Mouse (Mus musculus): ENCODE results near the gene Pdgfa. TPM values are rescaled to one million over a fixed set of nuclear protein-coding genes. Genes with fewer than 3 reads are reported as not detected.

Pdgfa gene
- polyA plus RNA-seq, 1 experiment = 10.7 TPM

DNA sequence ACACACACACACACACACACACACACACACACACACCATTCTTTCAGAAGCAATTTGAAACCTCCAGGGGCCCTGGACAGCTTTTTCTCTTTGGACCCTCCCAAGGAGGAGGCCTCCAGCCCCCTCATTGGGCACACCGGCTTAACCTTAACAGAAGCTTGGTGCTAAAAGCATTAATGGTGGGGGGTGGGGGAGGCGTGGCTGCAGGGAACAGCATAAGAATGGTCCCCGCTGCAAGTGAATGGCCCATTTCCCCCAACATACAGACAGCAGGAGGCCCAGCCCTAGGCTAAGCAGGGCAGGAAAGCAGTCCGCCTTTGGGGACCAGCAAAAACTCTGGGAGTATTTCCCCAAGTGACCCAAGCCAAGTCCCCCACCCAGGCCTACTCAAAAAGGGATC lies 5.4 kb downstream of the Pdgfa start:
- WGBS = 82% methylated on average over 4 of the region's 4 CpGs
- H3K36me3 ChIP-seq (ENCODE audit: control insufficient read depth, insufficient read depth, low read length) = no peaks in the 10 kb centered on the region
- no peak for DNase-seq
- H3K27ac ChIP-seq (ENCODE audit: control insufficient read depth, insufficient read depth, low read length) = no peak overlapping the region
- TF ChIP-seq POLR2A (IDR thresholded peaks at IDR 0.05; ENCODE audit: control insufficient read depth, extremely low read depth, insufficient read depth, low read length, poor library complexity) (no peak), CTCF (IDR thresholded peaks at IDR 0.05; ENCODE audit: borderline replicate concordance, control insufficient read depth, extremely low read depth, insufficient read depth, low read length, poor library complexity) (no peak)
- H3K27me3 ChIP-seq (ENCODE audit: control insufficient read depth, insufficient read depth, low read length) = peaks cover 23% of the 10 kb centered on the region
- 0 out of 2 replicates have a peak, but pooled peaks cover 3% of the 10 kb centered on the region for H3K4me1 ChIP-seq (replicated peaks; ENCODE audit: control insufficient read depth, insufficient read depth, low read length)
- no peak overlapping the region for H3K4me3 ChIP-seq (ENCODE audit: control insufficient read depth, insufficient read depth, low read length)

DNA sequence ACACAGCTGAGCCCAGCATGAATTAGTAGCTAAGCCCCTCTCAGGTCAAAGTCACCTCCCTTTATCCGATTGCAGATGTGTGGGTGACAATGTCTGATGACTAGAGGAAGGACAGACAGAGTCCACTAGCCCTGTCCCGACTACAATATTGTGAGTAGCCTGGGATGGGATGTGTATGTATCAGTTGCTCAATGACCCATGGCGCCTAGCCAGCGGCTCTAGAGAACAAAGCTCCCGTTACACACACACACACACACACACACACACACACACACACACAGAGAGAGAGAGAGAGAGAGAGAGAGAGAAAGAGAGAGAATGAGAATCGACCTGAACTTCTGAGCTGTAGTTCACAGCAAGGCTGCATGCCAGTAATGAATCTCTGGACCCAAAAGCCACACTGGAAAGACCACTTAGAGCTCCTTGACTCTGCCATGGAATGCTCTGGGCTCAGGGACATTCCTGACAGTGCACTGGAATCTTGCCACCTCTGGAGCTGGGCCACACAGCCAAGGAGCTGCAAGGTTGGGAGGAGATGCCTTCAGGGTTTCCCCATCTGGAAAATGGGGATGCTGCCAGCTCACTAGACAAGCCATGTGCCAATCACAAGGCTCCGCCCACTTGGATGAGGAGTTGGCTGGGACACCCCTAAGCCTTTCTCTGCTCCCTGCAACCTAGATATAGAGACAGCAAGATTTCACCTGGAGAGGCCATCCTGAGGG lies 6.3 kb downstream of the Pdgfa start:
- DNase-seq = no peak
- Histone ChIP-seq H3K27ac (ENCODE audit: control insufficient read depth, insufficient read depth, low read length) (no peak overlapping the region), H3K4me3 (ENCODE audit: control insufficient read depth, insufficient read depth, low read length) (no peak overlapping the region), H3K4me1 (replicated peaks; ENCODE audit: control insufficient read depth, insufficient read depth, low read length) (0 out of 2 replicates have a peak, but pooled peaks cover 3% of the 10 kb centered on the region), H3K36me3 (ENCODE audit: control insufficient read depth, insufficient read depth, low read length) (no peaks in the 10 kb centered on the region), H3K27me3 (ENCODE audit: control insufficient read depth, insufficient read depth, low read length) (peaks cover 15% of the 10 kb centered on the region)
- TF ChIP-seq CTCF (IDR thresholded peaks at IDR 0.05; ENCODE audit: borderline replicate concordance, control insufficient read depth, extremely low read depth, insufficient read depth, low read length, poor library complexity) (no peak), POLR2A (IDR thresholded peaks at IDR 0.05; ENCODE audit: control insufficient read depth, extremely low read depth, insufficient read depth, low read length, poor library complexity) (no peak)
- WGBS = 85% methylated on average over 7 of the region's 7 CpGs

DNA sequence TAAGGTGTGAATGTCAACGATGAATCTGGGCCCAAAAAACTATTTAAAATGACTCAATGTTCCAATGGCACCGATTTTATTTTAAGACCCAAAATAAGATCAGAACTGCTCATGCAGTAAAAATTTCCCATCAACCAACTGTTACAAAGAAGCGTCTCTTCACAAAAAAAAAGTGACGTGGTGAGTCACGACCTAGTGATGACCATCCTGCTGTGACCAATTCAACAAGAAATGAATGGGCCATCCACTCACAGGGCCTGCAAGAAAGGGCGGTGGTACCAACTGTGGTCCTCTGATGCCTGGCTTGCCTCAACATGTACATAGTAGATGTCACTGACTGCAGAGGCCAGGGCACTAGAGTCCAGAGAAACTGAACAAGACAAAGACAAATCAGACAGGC lies 7.6 kb downstream of the Pdgfa start:
- no peak overlapping the region for H3K27ac ChIP-seq (ENCODE audit: control insufficient read depth, insufficient read depth, low read length)

DNA sequence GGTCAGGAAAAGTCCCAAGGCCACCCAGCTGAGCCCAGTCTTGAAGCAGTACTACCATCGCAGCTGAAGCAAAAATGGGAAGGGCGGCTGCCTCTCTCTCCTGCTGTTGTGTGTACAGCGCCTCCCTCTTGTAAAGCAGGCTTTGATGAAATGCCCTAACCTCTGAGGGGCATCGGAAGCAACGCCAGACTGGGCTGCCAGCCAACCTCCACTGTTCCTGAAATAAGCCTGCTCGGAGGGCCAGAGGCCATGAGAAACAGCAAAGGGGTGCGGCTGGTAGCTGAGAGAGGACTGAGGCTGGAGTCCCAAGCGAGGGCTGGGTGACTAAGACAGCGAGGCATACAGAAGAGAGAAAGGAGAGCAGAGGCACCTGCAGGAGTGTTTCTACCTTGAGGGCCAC lies 8.4 kb downstream of the Pdgfa start:
- Histone ChIP-seq H3K27me3 (ENCODE audit: control insufficient read depth, insufficient read depth, low read length) (peaks cover 4% of the 10 kb centered on the region), H3K4me3 (ENCODE audit: control insufficient read depth, insufficient read depth, low read length) (no peak overlapping the region), H3K36me3 (ENCODE audit: control insufficient read depth, insufficient read depth, low read length) (no peaks in the 10 kb centered on the region), H3K4me1 (replicated peaks; ENCODE audit: control insufficient read depth, insufficient read depth, low read length) (no peaks in the 10 kb centered on the region), H3K27ac (ENCODE audit: control insufficient read depth, insufficient read depth, low read length) (no peak overlapping the region)
- DNase-seq = no peak
- no peak for TF ChIP-seq CTCF (IDR thresholded peaks at IDR 0.05; ENCODE audit: borderline replicate concordance, control insufficient read depth, extremely low read depth, insufficient read depth, low read length, poor library complexity)
- no peak for TF ChIP-seq POLR2A (IDR thresholded peaks at IDR 0.05; ENCODE audit: control insufficient read depth, extremely low read depth, insufficient read depth, low read length, poor library complexity)
- WGBS = 55% methylated on average over 9 of the region's 9 CpGs

More for the DNA sequence above, 7.6 kb downstream of the Pdgfa start:
- DNase-seq = no peak
- TF ChIP-seq CTCF (IDR thresholded peaks at IDR 0.05; ENCODE audit: borderline replicate concordance, control insufficient read depth, extremely low read depth, insufficient read depth, low read length, poor library complexity) = no peak
- TF ChIP-seq POLR2A (IDR thresholded peaks at IDR 0.05; ENCODE audit: control insufficient read depth, extremely low read depth, insufficient read depth, low read length, poor library complexity) = no peak
- 95% methylated on average over 6 of the region's 6 CpGs for WGBS
- Histone ChIP-seq H3K4me3 (ENCODE audit: control insufficient read depth, insufficient read depth, low read length) (no peak overlapping the region), H3K36me3 (ENCODE audit: control insufficient read depth, insufficient read depth, low read length) (no peaks in the 10 kb centered on the region), H3K27me3 (ENCODE audit: control insufficient read depth, insufficient read depth, low read length) (peaks cover 12% of the 10 kb centered on the region), H3K4me1 (replicated peaks; ENCODE audit: control insufficient read depth, insufficient read depth, low read length) (0 out of 2 replicates have a peak, but pooled peaks cover 3% of the 10 kb centered on the region)

DNA sequence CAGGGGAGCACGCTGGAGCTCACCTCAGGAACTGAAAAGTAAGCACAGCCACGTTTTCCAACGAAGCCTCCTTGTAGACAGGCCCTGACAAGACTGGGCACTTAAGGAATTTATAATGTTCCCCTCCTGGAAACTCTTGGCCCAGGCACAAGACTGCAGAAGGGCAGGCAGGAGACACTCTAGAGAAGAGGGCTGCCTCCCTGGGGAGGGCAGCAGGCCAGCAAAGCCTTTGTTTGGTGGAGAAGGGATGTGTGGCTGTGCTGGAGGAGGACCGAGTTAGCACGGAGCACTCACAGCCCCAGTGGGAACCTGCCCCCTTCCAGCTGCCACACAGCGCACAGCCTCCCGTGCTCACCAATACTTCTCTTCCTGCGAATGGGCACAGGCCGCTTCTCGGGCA lies 9.2 kb downstream of the Pdgfa start:
- Histone ChIP-seq H3K27ac (ENCODE audit: control insufficient read depth, insufficient read depth, low read length) (no peak overlapping the region), H3K4me1 (replicated peaks; ENCODE audit: control insufficient read depth, insufficient read depth, low read length) (no peaks in the 10 kb centered on the region), H3K4me3 (ENCODE audit: control insufficient read depth, insufficient read depth, low read length) (no peak overlapping the region), H3K27me3 (ENCODE audit: control insufficient read depth, insufficient read depth, low read length) (peaks cover 4% of the 10 kb centered on the region; the same call in 1 of the 2 replicates), H3K36me3 (ENCODE audit: control insufficient read depth, insufficient read depth, low read length) (no peaks in the 10 kb centered on the region)
- 89% methylated on average over 10 of the region's 10 CpGs for WGBS
- no peak for DNase-seq
- TF ChIP-seq POLR2A (IDR thresholded peaks at IDR 0.05; ENCODE audit: control insufficient read depth, extremely low read depth, insufficient read depth, low read length, poor library complexity) = no peak
- no peak for TF ChIP-seq CTCF (IDR thresholded peaks at IDR 0.05; ENCODE audit: borderline replicate concordance, control insufficient read depth, extremely low read depth, insufficient read depth, low read length, poor library complexity)

DNA sequence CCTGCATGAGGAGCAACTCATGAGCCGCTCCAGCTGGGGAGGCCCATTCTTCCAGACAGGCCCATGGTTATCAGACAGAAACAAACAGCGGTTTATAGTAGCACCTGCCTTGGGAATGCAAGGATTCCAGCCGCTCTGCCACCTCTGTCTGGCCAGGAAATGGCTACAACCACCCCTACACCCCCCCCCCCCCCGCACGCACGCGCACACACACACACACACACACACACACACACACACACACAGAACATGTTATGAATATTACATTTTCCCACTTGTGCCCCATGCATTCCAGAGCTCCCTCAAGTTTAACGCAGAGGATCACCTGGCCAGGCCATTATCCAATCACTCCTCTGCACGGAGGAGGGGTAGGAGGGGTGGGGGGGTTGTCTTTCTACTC lies 15.2 kb downstream of the Pdgfa start:
- H3K4me1 ChIP-seq (replicated peaks; ENCODE audit: control insufficient read depth, insufficient read depth, low read length) = no peaks in the 10 kb centered on the region
- H3K27me3 ChIP-seq (ENCODE audit: control insufficient read depth, insufficient read depth, low read length) = no peaks in the 10 kb centered on the region
- WGBS = 94% methylated on average over 8 of the region's 9 CpGs
- no peak for TF ChIP-seq CTCF (IDR thresholded peaks at IDR 0.05; ENCODE audit: borderline replicate concordance, control insufficient read depth, extremely low read depth, insufficient read depth, low read length, poor library complexity)
- no peak for TF ChIP-seq POLR2A (IDR thresholded peaks at IDR 0.05; ENCODE audit: control insufficient read depth, extremely low read depth, insufficient read depth, low read length, poor library complexity)
- no peak for DNase-seq
- no peaks in the 10 kb centered on the region for H3K36me3 ChIP-seq (ENCODE audit: control insufficient read depth, insufficient read depth, low read length)
- H3K27ac ChIP-seq (ENCODE audit: control insufficient read depth, insufficient read depth, low read length) = no peak overlapping the region
- H3K4me3 ChIP-seq (ENCODE audit: control insufficient read depth, insufficient read depth, low read length) = no peak overlapping the region

Data from thymus, adult 2 months (tissue).